Mouse (Mus musculus): ENCODE measurements around the gene Rslcan18.

DNA sequence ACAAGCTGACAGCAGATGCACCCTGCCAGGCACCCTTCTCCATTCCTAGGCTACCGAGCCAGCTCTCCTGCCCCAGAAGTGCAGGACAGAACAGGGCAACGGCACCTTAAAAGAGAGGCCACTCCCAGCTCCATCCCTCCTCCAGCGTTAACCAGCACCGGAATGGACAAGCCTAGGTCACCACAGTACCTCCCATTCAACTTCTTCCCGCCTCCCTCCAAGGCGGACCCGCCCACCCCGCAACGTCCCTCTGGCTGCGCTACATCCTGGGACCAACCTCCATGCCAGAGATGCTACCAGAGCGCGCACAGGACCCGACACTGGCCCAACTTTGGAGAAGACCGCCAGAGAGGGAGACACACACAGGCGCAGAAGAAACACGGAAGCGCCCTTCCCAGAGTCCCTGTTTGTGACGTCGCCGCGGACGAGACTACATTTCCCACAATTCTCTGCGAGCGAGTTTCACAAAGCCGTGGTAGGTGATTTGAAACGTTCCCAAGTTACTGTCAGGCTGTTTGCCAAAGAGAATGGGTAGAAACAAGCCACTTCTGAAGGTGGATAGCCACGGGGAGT is 55.2 kb downstream of the Rslcan18 start, which contains the start of gene Zfp712:
- TF ChIP-seq CTCF (IDR thresholded peaks at IDR 0.05; ENCODE audit: low read depth, low read length) (no peak), POLR2A (IDR thresholded peaks at IDR 0.05; ENCODE audit: insufficient read depth, low read length) (no peak), EP300 (IDR thresholded peaks at IDR 0.05; ENCODE audit: insufficient read depth, low read depth, low read length) (0 out of 2 replicates have a peak, but pooled peaks have one; percentile 36)
